32 mouse cellular contexts compared by ENCODE assay signal in genomic region chr3:147824451-147824850, GRCm38 (mm10).
DNase-seq lines count a peak whose midpoint lies in the region; ATAC-seq and TF ChIP-seq lines count a peak whose summit lies in the region.
"Had no signal": no experiment of that assay in that cellular context is flagged by ENCODE, and none has a peak within 500 bp of the region (broad histone marks: within the 10 kb centered on the region; RNA-seq: fewer than 3 reads in every experiment).

No protein-coding gene starts in this region.

- H3K4me3 ChIP-seq in embryonic facial prominence, embryonic 11.5 days (ENCODE audit: low read depth, low read length): no peak overlapping the region
- H3K4me3 ChIP-seq in embryonic facial prominence, embryonic 10.5 days: no peak overlapping the region
- H3K4me3 ChIP-seq in embryonic fibroblast, embryonic 13.5 days (ENCODE audit: insufficient read depth, low read length): no peak overlapping the region
- H3K4me3 ChIP-seq in hindbrain, embryonic 12.5 days: no peak overlapping the region
- H3K4me3 ChIP-seq: embryonic facial prominence, embryonic 15.5 days; gastrocnemius, adult 2 months; kidney, embryonic 15.5 days; limb, embryonic 12.5 days; liver, embryonic 15.5 days; midbrain, embryonic 10.5 days; midbrain, embryonic 15.5 days had no signal

- H3K36me3 ChIP-seq in embryonic facial prominence, embryonic 11.5 days (replicated peaks; ENCODE audit: control insufficient read depth, insufficient read depth, low read depth, low read length): no peaks in the 10 kb centered on the region
- H3K36me3 ChIP-seq in embryonic facial prominence, embryonic 10.5 days (replicated peaks): no peaks in the 10 kb centered on the region
- H3K36me3 ChIP-seq in hindbrain, embryonic 12.5 days: no peaks in the 10 kb centered on the region
- H3K36me3 ChIP-seq: embryonic facial prominence, embryonic 15.5 days; G1E; kidney, embryonic 15.5 days; limb, embryonic 12.5 days; liver, embryonic 15.5 days; midbrain, embryonic 10.5 days; midbrain, embryonic 15.5 days had no signal

- no peak overlapping the region for H3K4me2 ChIP-seq in embryonic facial prominence, embryonic 11.5 days (ENCODE audit: low read depth, low read length)
- no peak overlapping the region for H3K4me2 ChIP-seq in hindbrain, embryonic 12.5 days (replicated peaks)
- H3K4me2 ChIP-seq: embryonic facial prominence, embryonic 15.5 days; heart, embryonic 11.5 days; hindbrain, embryonic 14.5 days; kidney, embryonic 15.5 days; limb, embryonic 12.5 days; liver, embryonic 15.5 days; lung, embryonic 14.5 days; midbrain, embryonic 15.5 days had no signal

- H3K27ac ChIP-seq in embryonic facial prominence, embryonic 11.5 days (replicated peaks; ENCODE audit: low read depth, low read length): no peak overlapping the region
- no peak overlapping the region for H3K27ac ChIP-seq in embryonic facial prominence, embryonic 10.5 days (replicated peaks)
- H3K27ac ChIP-seq in embryonic fibroblast, embryonic 13.5 days (ENCODE audit: insufficient read depth, low read length): peak overlapping the region; percentile 57; the same call in 1 of the 2 replicates
- no peak overlapping the region for H3K27ac ChIP-seq in hindbrain, embryonic 12.5 days
- H3K27ac ChIP-seq: embryonic facial prominence, embryonic 15.5 days; gastrocnemius, adult 2 months; hindbrain, embryonic 14.5 days; kidney, embryonic 15.5 days; limb, embryonic 12.5 days; liver, embryonic 15.5 days; midbrain, embryonic 10.5 days; midbrain, embryonic 15.5 days had no signal

- TF ChIP-seq CTCF in embryonic fibroblast, embryonic 13.5 days (IDR thresholded peaks at IDR 0.05; ENCODE audit: borderline replicate concordance, insufficient read depth, low read length): no peak

- DNase-seq in embryonic facial prominence, embryonic 11.5 days (ENCODE audit: low spot score): peak; percentile 48
- DNase-seq in embryonic facial prominence, embryonic 10.5 days (ENCODE audit: low spot score): no peak
- DNase-seq in 3T3-L1 (ENCODE audit: low read depth, low spot score) (peak; percentile 88), R1 (ENCODE audit: low read depth, low spot score) (peak; percentile 44)
- no peak for DNase-seq in cerebellum, postnatal 14 days
- no peak for DNase-seq in heart, postnatal 14 days
- DNase-seq: adrenal gland, adult 8-10 months; cerebellum, adult 11 months; cerebellum, adult 9-11 months; gastrocnemius, adult 2 months; gastrocnemius, postnatal 36 days; heart, adult 18-20 months; heart, postnatal 4 days; layer of hippocampus, adult 9-11 months; lung, embryonic 14.5 days; lung, postnatal 14 days; right cerebral cortex, postnatal 25 days; thymus, postnatal 25 days had no signal

- no peak for ATAC-seq in embryonic facial prominence, embryonic 11.5 days (replicated peaks; ENCODE audit: insufficient number of reproducible peaks, low FRiP score, low TSS enrichment, low read depth)
- no peak for ATAC-seq in hindbrain, embryonic 12.5 days (ENCODE audit: low FRiP score)
- ATAC-seq: forebrain, embryonic 14.5 days; intestine, postnatal 0 days; midbrain, embryonic 15.5 days had no signal

- H3K27me3 ChIP-seq in embryonic facial prominence, embryonic 11.5 days (ENCODE audit: control insufficient read depth, insufficient read depth, low read length): no peaks in the 10 kb centered on the region
- H3K27me3 ChIP-seq in embryonic facial prominence, embryonic 10.5 days (replicated peaks; ENCODE audit: low read depth, poor library complexity, severe bottlenecking): no peaks in the 10 kb centered on the region
- no peaks in the 10 kb centered on the region for H3K27me3 ChIP-seq in hindbrain, embryonic 12.5 days
- H3K27me3 ChIP-seq: CH12.LX; embryonic facial prominence, embryonic 15.5 days; kidney, embryonic 15.5 days; limb, embryonic 12.5 days; liver, embryonic 15.5 days; midbrain, embryonic 15.5 days had no signal

- TF ChIP-seq POLR2A in embryonic fibroblast, embryonic 13.5 days (IDR thresholded peaks at IDR 0.05; ENCODE audit: low read depth, low read length): no peak

- H3K4me1 ChIP-seq in embryonic facial prominence, embryonic 11.5 days (ENCODE audit: control insufficient read depth, insufficient read depth, low read length): no peaks in the 10 kb centered on the region
- peaks cover 11% of the 10 kb centered on the region for H3K4me1 ChIP-seq in embryonic facial prominence, embryonic 10.5 days
- peaks cover 2% of the 10 kb centered on the region for H3K4me1 ChIP-seq in embryonic fibroblast, embryonic 13.5 days (ENCODE audit: control insufficient read depth, insufficient read depth, low read length)
- H3K4me1 ChIP-seq in hindbrain, embryonic 12.5 days: no peaks in the 10 kb centered on the region
- H3K4me1 ChIP-seq: embryonic facial prominence, embryonic 15.5 days; kidney, embryonic 15.5 days; limb, embryonic 12.5 days; liver, embryonic 15.5 days; midbrain, embryonic 10.5 days; midbrain, embryonic 15.5 days had no signal

- no peaks in the 10 kb centered on the region for H3K9me3 ChIP-seq in embryonic facial prominence, embryonic 11.5 days (replicated peaks; ENCODE audit: control insufficient read depth, low read length)
- H3K9me3 ChIP-seq in embryonic facial prominence, embryonic 10.5 days: no peaks in the 10 kb centered on the region
- no peaks in the 10 kb centered on the region for H3K9me3 ChIP-seq in hindbrain, embryonic 12.5 days (replicated peaks)
- H3K9me3 ChIP-seq: embryonic facial prominence, embryonic 15.5 days; kidney, embryonic 15.5 days; limb, embryonic 12.5 days; liver, embryonic 15.5 days; midbrain, embryonic 10.5 days; midbrain, embryonic 15.5 days had no signal

- no peak overlapping the region for H3K9ac ChIP-seq in embryonic facial prominence, embryonic 11.5 days (replicated peaks; ENCODE audit: low read length)
- no peak overlapping the region for H3K9ac ChIP-seq in hindbrain, embryonic 12.5 days
- H3K9ac ChIP-seq: embryonic facial prominence, embryonic 15.5 days; hindbrain, embryonic 14.5 days; kidney, embryonic 15.5 days; limb, embryonic 12.5 days; liver, embryonic 15.5 days; lung, embryonic 14.5 days; midbrain, embryonic 15.5 days had no signal

- intact Hi-C loops in heart, postnatal 14 days (cut with DNase I): no loop called here

Comparison
In these comparisons a context has a peak if more than half of its experiments do, and no peak if none do; other contexts are left out.
1. DNase-seq: peak in embryonic facial prominence, embryonic 11.5 days (single experiment), 3T3-L1 (single experiment) and R1 (single experiment); none in embryonic facial prominence, embryonic 10.5 days (single experiment), cerebellum, postnatal 14 days (0 of 2) and heart, postnatal 14 days (0 of 2).